Mouse (Mus musculus) heart, adult 2 months (tissue): ENCODE measurements around the gene Tepp. TPM values are rescaled to one million over a fixed set of nuclear protein-coding genes. Genes with fewer than 3 reads are reported as not detected.

Source experiments
- DNase-seq, 2 experiments: peaks; one replicate each; pipeline ENCODE4 v3.0.0; 2021
- H3K27ac ChIP-seq: fragments of 200-600 bp; 2 replicates; pipeline ENCODE4 v1.8.1; 2022
- H3K27me3 ChIP-seq: fragments of 200-500 bp; 2 replicates; pipeline ENCODE4 v1.6.1; 2012; ENCODE audit warnings: mild to moderate bottlenecking, low read length, inconsistent platforms, mixed read lengths; ENCODE audit not compliant: control insufficient read depth, insufficient read depth
- H3K36me3 ChIP-seq: fragments of 200-500 bp; 2 replicates; pipeline ENCODE4 v1.6.1; 2012; ENCODE audit warnings: low read length, inconsistent platforms; ENCODE audit not compliant: control insufficient read depth, insufficient read depth
- H3K4me1 ChIP-seq: fragments of 200-500 bp; 2 replicates; pipeline ENCODE4 v1.6.1; 2011; ENCODE audit warnings: low read length; ENCODE audit not compliant: control insufficient read depth, insufficient read depth
- H3K4me3 ChIP-seq: fragments of 200-600 bp; 2 replicates; pipeline ENCODE4 v1.8.1; 2022
- H3K79me2 ChIP-seq: fragments of 200-500 bp; replicated peaks from 2 replicates; pipeline ENCODE4 v1.6.1; 2012; ENCODE audit warnings: mild to moderate bottlenecking, inconsistent platforms, low read length, moderate library complexity, mixed read lengths; ENCODE audit not compliant: control insufficient read depth, insufficient read depth
- H3K9ac ChIP-seq: fragments of 200-500 bp; 2 replicates; pipeline ENCODE4 v1.6.1; 2012; ENCODE audit warnings: low read depth, mild to moderate bottlenecking, control low read depth, inconsistent platforms, low read length, mixed read lengths
- CTCF ChIP-seq: fragments of 200-600 bp; IDR thresholded peaks from 2 replicates; pipeline ENCODE4 v1.8.1; 2022; ENCODE audit warnings: antibody characterized with exemption, mild to moderate bottlenecking, moderate library complexity
- EP300 ChIP-seq: fragments of 200-500 bp; IDR thresholded peaks from 2 replicates; pipeline ENCODE4 v1.6.1; 2011; ENCODE audit warnings: low read depth, low read length, control low read depth; ENCODE audit not compliant: insufficient read depth
- POLR2A ChIP-seq: fragments of 200-500 bp; IDR thresholded peaks from 2 replicates; pipeline ENCODE4 v1.6.1; 2011; ENCODE audit warnings: mild to moderate bottlenecking, low read depth, low read length, control low read depth; ENCODE audit not compliant: insufficient read depth
- WGBS: fragments of 180-500 bp; shearing (Covaris S2); methylation state at CpG from one replicate; pipeline ENCODE4 v1.1.7; 2018; 5-methylcytosine and 5-hydroxymethylcytosine counted together
- intact Hi-C: fragments of 180-260 bp; cut with DNase I; formaldehyde crosslinking; loops from one replicate; pipeline ENCODE4 v1.15.1; 2025
- polyA plus RNA-seq: library from polyadenylated mRNA; depleted of rRNA; stranded (reverse); fragments of >200 nt; gene quantifications from 2 replicates; pipeline ENCODE4 v1.2.3, GENCODE M21; 2012
- total RNA-seq, 2 experiments: library from RNA; stranded (reverse); gene quantifications; 2 replicates each; pipeline ENCODE4 v1.2.3; 2021

Gene Tepp
- total and polyA plus RNA-seq, 3 experiments = 0.59 TPM; not detected in 2

- Histone ChIP-seq H3K79me2 (no peaks in the 10 kb centered on the region), H3K4me3 (no peak overlapping the region), H3K27ac (no peak overlapping the region), H3K9ac (no peak overlapping the region), H3K36me3 (no peaks in the 10 kb centered on the region), H3K27me3 (no peaks in the 10 kb centered on the region), H3K4me1 (no peaks in the 10 kb centered on the region)
- intact Hi-C loops = no loop called here
- no peak for DNase-seq
- no peak for TF ChIP-seq CTCF
- no peak for TF ChIP-seq POLR2A
- TF ChIP-seq EP300 = no peak
- WGBS = 48% methylated on average over 6 of the region's 6 CpGs
Measured at GRCm38 (mm10) chr8:95289066-95289650, 21.2 kb upstream of the Tepp start.

GRCm38 (mm10) chr8:95293172-95293571 is 17.2 kb upstream of the Tepp start:
- H3K27ac ChIP-seq = peak overlapping the region; percentile 95
- no peaks in the 10 kb centered on the region for H3K36me3 ChIP-seq
- TF ChIP-seq POLR2A = peak; percentile 98
- TF ChIP-seq EP300 = peak; percentile 75; the same call in 1 of the 2 replicates
- no peak for TF ChIP-seq CTCF
- peak; percentile 91 to 92 for DNase-seq
- H3K4me3 ChIP-seq = peak overlapping the region; percentile 46
- H3K9ac ChIP-seq = peak overlapping the region; percentile 83
- H3K4me1 ChIP-seq = no peaks in the 10 kb centered on the region
- H3K27me3 ChIP-seq = no peaks in the 10 kb centered on the region
- 28% methylated on average over 11 of the region's 11 CpGs for WGBS
- intact Hi-C loops = no loop called here
- H3K79me2 ChIP-seq = no peaks in the 10 kb centered on the region

- H3K36me3 ChIP-seq = no peaks in the 10 kb centered on the region
- no peaks in the 10 kb centered on the region for H3K4me1 ChIP-seq
- intact Hi-C loops = loop anchor here (2.0 kb wide), 1 partner anchor 39 kb away; no protein-coding TSS in a partner anchor
- peak overlapping the region; percentile 83 for H3K9ac ChIP-seq
- TF ChIP-seq EP300 (no peak), POLR2A (peak; percentile 93), CTCF (no peak)
- no peaks in the 10 kb centered on the region for H3K27me3 ChIP-seq
- H3K79me2 ChIP-seq = no peaks in the 10 kb centered on the region
- peak; percentile 68 to 69 for DNase-seq
- peak overlapping the region; percentile 46 for H3K4me3 ChIP-seq
- H3K27ac ChIP-seq = peak overlapping the region; percentile 95
- WGBS = 23% methylated on average over 7 of the region's 7 CpGs
Measured at GRCm38 (mm10) chr8:95293891-95294290, 16.5 kb upstream of the Tepp start.

DNA sequence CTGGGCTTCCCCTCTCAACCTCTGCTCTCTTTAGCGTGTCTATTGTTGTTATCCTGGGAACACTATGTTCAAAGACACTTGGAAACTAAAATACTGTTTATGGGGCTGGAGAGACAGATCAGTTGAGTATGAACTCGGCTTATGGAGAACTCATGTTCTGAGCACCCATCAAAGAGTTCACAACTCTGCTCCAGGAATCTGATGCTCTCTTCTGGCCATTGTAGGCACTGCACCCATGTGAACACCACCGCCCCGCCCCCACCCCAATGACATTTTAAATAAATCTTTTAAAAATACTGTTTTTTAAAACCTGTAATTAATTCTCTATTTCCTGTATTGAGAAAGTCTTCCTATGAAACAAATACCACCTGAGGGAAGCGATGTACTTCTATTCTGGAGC is 8.0 kb upstream of the Tepp start:
- intact Hi-C loops = loop anchor here (1.0 to 10.0 kb wide), 2 partner anchors 48 to 348 kb away; no protein-coding TSS in a partner anchor
- DNase-seq = peak; percentile 24 to 35
- Histone ChIP-seq H3K27ac (no peak overlapping the region), H3K4me3 (no peak overlapping the region), H3K79me2 (no peaks in the 10 kb centered on the region), H3K9ac (no peak overlapping the region), H3K36me3 (no peaks in the 10 kb centered on the region), H3K27me3 (no peaks in the 10 kb centered on the region), H3K4me1 (no peaks in the 10 kb centered on the region)
- WGBS = 19% methylated on average over 5 of the region's 5 CpGs
- TF ChIP-seq CTCF = peak; percentile 93
- no peak for TF ChIP-seq POLR2A
- TF ChIP-seq EP300 = no peak

- intact Hi-C loops = loop anchor here (10.0 kb wide), 1 partner anchor 351 kb away; no protein-coding TSS in a partner anchor
- no peak overlapping the region for H3K27ac ChIP-seq
Measured at GRCm38 (mm10) chr8:95305526-95305925, 4.8 kb upstream of the Tepp start.

DNA sequence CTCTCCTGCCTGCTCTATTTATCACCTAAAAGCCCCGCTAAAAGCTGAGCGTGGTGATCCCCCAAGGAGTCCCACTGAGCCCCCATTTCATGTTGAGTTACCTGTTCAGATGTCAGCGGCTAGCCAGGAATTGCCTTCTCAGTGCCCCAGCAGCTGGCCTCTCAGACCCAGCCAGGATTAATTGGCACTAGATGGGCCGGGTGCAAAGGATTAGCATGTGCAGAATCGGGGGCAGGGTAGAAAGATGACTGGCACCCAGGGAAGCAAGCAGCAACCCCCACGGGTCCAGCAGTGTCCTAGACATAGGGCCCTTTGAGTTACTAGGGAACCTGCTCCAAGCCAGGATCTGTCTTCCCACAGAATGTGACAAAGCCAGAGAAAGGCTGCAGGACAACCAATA is 3.9 kb upstream of the Tepp start, which contains the start of gene Cngb1:
Gene Cngb1, minus strand, starts transcription at position 155 of the 400 bp plus-strand sequence.
- H3K4me3 ChIP-seq = no peak within 1 kb of the TSS
- H3K9ac ChIP-seq = no peak within 1 kb of the TSS
- H3K36me3 ChIP-seq = no peaks in the 10 kb centered on the region
- intact Hi-C loops = loop anchor here (10.0 kb wide), 1 partner anchor 352 kb away; no protein-coding TSS in a partner anchor
- no peak within 1 kb of the TSS for H3K27ac ChIP-seq
- 57% methylated on average over 6 of the region's 6 CpGs for WGBS
- H3K4me1 ChIP-seq = no peaks in the 10 kb centered on the region
- no peaks in the 10 kb centered on the region for H3K79me2 ChIP-seq
- DNase-seq = no peak
- TF ChIP-seq CTCF (no peak), POLR2A (no peak), EP300 (no peak)
- H3K27me3 ChIP-seq = no peaks in the 10 kb centered on the region

More at GRCm38 (mm10) chr8:95305526-95305925, 4.8 kb upstream of the Tepp start:
- TF ChIP-seq CTCF (no peak), POLR2A (no peak), EP300 (no peak)
- Histone ChIP-seq H3K27me3 (no peaks in the 10 kb centered on the region), H3K4me1 (no peaks in the 10 kb centered on the region), H3K36me3 (no peaks in the 10 kb centered on the region), H3K4me3 (no peak overlapping the region), H3K79me2 (no peaks in the 10 kb centered on the region), H3K9ac (no peak overlapping the region)
- 66% methylated on average over 4 of the region's 4 CpGs for WGBS
- no peak for DNase-seq
